Mouse (Mus musculus) megakaryocyte progenitor cell, adult 5-6 weeks (primary cell): ENCODE measurements around the gene Cyp2g1. TPM values are rescaled to one million over a fixed set of nuclear protein-coding genes. Genes with fewer than 3 reads are reported as not detected.
A peak's percentile ranks its signal among the peaks of the same experiment; 100 is the strongest.
"Not testable (repeated sequence)": the region's sequence is repeated elsewhere in the genome, so short reads cannot be mapped to it uniquely, and the experiment has no call there.

Experiments
- ATAC-seq: replicated peaks from 2 replicates; pipeline ENCODE4 v1.8.0; 2016; ENCODE audit warnings: mild to moderate bottlenecking, moderate TSS enrichment, inconsistent platforms; ENCODE audit not compliant: poor library complexity
- total RNA-seq, 2 experiments: library from RNA; stranded (forward) in 1 of 2; stranded (reverse) in 1 of 2; fragments of 157-497, 149-512 nt in 1 of 2; fragments of 200-1000 nt in 1 of 2; gene quantifications; 2 replicates each; pipeline versions ENCODE4 v1.2.3 to v1.2.4; 2015 to 2017

Gene Cyp2g1
- total RNA-seq (2015) (not detected in 2 replicates), total RNA-seq (2017) (not detected in 2 replicates)

DNA sequence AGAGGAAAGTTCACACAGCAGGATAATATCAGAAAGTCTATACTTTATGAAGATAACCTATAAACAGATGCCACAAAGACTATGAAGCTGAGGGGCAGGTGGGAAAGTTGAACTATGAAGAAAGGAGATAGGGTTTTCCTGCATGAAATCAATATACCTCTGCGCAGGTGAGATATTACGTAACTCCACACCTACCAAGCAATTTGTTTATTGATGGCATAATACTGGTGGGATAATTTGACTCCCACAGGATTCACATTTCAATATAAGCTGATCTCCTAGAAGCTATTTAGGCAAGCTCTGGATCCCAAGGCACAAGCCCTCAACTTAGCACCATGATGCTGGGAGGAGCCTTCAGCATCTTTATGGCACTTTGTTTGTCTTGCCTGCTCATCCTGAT, at the start of gene Cyp2g1:
TSS of gene Cyp2g1 (plus strand) at position 301 of the 400 bp plus-strand sequence.
- ATAC-seq, result no peak

DNA sequence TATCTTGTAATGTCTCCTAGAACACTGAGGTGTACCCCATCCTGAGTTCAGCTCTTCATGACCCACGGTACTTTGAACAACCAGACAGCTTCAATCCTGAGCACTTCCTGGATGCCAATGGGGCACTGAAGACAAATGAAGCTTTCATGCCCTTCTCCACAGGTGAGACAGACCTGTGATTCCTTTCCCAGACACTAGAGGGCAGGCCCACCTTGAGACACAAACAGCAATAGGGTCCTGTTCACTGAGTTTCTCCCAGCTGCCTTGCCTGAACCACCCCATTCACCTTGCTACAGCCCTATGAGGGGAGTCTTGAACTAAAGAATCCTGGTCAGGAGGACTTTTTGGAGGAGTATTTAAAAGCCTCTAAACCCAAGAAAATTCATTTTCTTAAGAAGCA, 41.6 kb upstream of the Cyp2g1 start:
- 0 out of 2 replicates have a peak, but pooled peaks have one; percentile 29 for ATAC-seq

DNA sequence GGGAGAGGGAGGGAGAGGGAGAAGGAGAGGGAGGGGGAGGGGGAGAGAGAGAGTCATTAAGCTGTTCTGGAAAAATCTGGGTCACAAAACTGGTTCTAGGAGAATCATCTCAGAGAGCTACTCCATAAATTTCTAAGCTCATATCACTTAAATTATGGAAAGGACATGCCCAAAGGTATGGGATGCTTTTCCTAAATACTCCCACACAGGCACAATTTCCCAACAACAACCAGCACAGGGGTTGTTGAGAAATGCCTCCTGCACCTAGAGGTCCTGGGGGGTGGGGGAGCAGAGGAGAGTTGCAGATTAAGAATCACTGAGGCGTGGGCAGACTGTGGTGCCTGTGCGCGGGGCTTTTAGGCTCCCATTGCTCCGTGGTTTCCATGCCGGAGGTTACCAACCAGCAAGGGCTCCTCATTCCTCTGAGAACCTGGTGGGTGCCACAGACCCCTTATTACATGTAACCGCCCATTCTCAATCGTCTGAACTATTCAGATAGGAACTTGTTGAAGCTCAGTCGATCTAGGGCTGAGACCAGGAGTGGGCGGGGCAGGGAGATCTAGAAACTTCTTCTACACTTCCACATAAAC, 38.7 kb upstream of the Cyp2g1 start:
- no peak for ATAC-seq

DNA sequence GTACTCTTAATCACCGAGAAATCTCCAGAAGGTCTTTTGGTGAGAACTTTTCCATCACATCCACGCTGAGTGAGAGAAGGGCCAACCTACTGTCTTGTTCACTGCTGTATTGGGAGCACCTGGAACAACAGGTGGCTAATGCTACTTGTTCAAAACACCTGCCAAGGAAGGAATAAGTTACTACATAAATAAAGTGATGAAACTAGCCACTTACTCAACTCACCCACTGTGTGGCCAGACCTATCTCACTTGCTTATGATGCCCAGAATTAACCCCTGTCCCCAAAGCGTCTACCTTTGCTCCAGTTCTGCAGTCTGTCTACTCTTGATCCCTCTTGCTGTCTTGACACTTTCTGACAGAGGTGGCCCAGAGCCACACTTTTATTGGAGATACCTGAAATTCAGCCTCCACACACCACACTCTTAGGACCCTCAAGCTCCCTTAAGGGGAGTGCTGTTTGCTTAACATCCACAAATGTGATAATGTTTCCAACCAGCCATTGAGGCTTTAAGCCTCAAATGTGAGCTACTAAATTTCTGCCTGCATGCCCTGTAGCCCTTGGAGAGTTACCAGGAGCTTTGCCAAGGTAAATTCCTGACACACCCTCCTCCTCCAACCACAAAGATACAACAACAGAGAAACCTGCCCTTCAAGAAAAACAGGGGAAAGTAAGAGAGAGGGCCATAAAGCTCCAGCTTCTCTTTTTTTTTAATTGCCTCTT, 35.7 kb upstream of the Cyp2g1 start:
- no peak for ATAC-seq

DNA sequence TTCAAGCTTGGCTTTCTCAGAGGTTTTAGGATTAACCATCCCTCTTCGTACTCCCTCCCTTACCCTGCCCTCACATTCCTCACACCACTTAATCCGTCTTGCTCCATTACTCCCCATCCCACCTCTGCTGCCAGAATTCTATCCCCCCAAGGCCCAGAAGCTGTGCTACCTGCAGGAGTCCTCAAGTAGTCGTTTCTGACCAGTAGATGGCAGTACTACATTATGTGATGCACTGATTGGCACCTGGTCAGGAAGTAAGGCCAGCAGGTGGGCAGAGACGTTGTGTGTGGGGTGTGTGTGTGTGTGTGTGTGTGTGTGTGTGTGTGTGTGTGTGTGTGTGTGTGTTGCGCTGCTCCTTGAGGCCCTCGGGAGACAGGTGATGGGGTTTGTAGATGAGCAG, 32.8 kb upstream of the Cyp2g1 start:
- peak; percentile 48; the same call in 1 of the 2 replicates for ATAC-seq

DNA sequence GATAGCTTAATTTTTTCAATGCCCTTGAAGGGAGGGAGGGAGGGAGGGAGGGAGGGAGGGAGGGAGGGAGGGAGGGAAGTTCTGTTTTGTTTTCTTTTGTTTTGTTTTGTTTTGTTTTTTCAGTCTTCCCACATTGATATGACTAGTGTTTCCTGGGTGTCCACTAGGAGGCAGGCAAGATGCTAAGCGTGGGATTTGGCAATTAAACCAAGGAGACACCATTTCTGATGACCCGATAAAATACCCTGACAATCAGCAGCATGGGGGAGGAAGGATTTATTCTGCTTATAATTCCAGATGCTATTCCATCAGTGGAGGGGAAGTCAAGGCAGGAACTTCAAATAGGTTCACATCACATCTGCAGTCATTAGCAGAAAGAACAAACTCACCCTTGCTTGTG, 30.9 kb upstream of the Cyp2g1 start:
- no peak for ATAC-seq

DNA sequence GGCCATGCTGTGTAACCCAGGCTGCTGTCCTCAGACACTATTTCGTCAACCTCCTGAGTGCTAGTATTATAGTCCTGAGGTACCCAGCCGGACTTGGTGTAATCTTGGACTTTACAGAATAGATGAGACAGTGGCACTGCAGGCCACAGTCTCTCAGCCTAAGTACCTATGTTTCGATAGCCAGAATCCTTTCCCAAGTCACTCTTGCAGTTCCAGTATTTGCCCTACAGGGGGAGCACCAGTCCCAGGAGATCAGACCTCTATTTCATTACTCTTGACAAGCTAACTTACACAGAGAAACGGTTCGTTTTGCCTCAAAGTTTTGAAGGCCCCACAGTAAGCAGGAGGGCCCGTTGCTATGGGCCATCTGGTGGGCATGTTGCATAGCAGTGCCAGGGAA, 30.2 kb upstream of the Cyp2g1 start:
- peak; percentile 80 for ATAC-seq

DNA sequence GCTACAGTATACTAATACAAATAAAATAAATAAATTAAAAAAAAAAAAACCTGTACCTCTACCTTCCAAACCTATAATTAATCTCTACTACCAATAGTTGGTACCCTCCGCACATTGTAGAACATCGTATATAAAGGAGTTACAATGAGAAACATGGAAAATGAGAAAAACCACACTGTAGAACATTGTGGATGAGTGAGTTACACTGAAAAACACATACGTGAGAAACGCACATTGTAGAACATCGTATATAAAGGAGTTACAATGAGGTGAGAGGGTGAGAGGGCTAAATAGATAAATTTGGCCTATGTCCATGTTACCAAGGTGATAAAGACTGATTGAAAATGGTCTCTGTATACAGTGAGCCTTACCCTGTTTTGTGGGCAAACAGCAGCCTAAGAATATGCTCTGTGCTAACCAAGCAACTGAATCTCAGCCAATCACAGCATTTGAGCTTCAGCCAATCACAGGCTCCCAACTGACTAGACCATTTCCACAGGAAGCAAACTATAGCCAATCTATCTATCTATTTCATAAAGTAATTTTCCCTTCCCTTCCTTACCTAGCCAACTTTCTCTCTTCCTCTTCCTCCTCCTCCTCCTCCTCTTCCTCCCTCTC, 28.8 kb upstream of the Cyp2g1 start:
- 0 out of 2 replicates have a peak, but pooled peaks have one; percentile 57 for ATAC-seq

DNA sequence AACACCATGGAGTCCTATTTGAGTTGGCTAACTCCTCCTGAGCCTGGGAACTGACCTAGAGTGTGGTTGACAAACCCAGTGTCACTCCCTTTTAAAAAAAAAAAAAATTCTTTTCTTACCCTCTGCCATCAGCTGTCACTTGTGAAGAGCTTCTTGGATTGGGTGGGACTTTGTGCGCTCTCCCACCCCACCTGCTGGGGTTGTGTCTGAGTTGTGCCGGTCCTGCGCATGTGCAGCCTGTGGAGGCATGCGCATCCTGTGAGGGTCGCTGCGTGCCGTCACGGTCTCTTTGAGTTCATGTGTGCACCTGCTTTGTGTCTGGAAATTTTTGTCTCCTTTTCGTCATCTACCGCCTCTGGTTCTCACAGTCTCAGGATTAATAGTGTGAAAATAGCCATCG, 28.2 kb upstream of the Cyp2g1 start:
- no peak for ATAC-seq

DNA sequence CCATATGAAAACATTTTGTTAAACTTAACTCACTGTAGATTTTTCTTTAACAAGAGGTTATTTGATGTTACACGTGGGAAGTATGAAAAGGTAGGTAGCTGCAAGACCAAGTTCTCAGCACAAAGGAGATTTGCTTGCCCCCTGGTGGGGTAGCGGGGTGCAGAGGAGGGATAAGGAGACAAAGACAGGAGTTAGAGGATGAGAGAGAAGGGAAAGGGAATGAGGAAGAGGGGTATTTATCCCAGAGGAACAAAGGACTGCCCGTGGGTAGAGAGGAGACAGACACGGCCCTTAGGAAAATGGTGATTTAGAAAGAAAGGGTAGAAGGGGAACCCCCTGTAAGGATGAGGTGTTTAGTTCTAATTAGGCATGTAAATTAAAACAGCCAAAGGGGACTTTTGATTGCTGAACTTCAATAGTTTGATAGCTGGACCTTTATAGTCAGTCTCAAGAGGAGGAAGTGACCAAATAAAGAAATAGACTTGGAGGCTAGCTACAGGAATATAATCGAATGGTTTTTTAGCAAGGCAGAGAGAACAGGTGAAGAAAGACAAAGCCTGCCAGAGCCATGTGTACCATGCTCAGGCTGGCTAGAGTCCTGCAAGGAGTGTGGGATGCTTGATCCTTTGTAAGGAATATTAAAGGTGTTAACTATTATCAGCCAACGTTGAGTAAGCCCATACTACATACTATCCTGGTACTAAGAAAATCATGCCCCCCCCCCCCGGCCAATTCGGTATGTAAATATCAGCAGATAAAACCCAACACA, 27.5 kb upstream of the Cyp2g1 start:
- no peak for ATAC-seq

DNA sequence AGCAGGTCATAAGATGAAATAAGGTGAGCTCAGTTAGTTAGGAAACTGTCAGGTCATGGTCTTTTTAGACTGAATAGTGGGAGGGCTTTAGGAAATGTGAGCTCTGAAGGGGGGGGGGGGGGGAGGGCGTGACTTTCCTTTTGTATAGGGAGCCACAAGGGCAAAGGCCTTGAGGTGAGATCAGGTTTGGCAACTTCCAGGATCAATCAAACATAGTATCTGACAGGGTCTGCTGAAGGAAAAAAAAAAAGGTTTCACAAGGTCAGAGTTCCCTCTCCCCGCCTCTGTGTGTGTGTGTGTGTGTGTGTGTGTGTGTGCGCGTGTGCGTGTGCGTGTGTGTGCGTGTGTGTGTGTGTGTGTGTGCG, 26.9 kb upstream of the Cyp2g1 start:
- ATAC-seq, result no peak

DNA sequence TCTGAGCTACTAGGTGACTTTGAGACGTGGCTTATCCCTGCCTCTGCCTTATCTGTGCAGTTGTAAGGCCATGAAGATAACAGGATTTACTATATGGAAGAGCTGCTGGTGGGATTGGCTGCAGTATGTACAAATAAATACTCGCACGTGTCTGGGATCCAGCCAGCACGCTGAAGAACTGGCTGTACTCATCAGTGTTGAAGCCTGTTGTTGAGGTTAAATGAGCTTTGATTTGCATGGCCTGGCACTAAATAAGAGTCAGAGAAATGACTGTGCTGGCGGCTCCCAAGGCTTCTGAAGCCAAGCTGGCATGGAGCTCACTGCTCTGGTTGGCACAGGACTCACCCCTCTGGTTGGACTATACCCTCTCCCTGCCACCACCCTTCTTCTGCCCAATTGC, 25.5 kb upstream of the Cyp2g1 start:
- ATAC-seq, result no peak

DNA sequence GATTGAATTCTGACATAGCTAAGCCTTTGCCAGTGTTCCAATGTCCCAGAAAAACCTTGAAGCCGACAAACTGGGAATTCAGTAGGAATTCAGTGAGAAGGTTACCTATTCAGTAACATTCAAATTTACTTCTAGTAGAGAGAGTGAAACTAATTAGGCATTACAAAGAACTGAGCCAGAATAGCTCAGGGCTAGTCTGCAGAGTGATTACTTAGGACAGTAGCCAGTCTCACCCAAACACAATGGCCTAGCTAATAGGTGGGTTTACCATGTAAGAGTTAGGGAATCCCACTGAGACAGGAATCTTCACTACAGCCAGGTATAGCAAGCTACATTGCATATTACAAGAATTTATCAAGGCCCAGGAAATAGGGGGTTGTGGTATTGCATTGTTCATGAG, 22.7 kb upstream of the Cyp2g1 start:
- not testable (repeated sequence) for ATAC-seq

DNA sequence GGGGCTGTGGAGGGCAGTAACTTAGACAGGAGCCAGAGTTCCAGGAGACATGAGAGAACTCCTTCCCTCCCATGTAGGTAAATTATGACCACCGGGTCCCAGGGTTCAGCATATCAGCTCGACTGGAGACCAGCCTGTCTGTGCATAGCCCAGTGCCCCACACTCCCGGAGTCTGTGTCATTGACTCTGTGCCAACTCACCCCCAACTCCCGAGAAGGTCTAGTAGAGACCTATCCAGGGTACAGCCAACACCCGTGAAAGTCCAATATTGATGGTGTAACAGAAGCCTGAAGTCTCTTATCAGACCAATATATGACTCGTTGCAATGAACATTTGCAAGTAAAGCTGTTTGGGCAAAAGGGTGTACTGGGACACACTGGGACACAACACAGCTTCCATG, 18.7 kb upstream of the Cyp2g1 start:
- no peak for ATAC-seq

DNA sequence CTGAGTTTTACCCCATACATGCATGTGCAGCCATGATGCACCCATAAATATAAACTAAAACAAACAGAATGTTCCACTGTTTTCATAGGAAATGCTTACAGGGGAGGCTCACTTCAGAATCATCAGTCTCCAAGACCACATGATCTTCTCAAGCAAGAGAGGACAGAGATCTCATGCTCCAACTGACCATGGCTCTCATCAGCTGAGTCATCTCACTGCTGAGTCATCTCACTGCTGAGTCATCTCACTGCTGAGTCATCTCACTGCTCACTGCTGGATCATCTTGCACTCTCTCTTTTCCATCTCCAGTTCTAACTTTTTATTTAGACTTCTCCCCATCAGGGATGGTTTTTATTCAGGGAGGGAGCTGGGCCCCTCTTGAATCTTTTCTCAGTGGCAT, 8.6 kb upstream of the Cyp2g1 start:
- ATAC-seq, result no peak

DNA sequence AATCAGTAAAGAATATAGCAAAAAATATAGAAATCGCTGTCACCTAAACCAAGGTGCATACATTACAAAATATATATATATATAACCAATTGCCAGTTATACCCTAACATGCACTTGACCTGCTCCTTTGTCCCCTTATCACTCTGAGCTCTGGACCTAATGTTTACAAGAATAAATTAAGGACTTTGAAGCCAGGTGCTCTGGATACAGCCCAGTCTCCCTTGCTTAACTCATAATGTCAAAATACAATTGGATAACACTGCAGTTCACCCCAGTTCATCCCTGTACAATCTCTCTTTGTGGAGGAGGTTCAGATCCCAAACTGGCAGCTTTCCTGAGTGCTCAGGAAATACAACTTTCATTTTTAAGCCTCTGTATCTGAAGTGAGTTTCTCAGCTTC, 7.7 kb upstream of the Cyp2g1 start:
- no peak for ATAC-seq

DNA sequence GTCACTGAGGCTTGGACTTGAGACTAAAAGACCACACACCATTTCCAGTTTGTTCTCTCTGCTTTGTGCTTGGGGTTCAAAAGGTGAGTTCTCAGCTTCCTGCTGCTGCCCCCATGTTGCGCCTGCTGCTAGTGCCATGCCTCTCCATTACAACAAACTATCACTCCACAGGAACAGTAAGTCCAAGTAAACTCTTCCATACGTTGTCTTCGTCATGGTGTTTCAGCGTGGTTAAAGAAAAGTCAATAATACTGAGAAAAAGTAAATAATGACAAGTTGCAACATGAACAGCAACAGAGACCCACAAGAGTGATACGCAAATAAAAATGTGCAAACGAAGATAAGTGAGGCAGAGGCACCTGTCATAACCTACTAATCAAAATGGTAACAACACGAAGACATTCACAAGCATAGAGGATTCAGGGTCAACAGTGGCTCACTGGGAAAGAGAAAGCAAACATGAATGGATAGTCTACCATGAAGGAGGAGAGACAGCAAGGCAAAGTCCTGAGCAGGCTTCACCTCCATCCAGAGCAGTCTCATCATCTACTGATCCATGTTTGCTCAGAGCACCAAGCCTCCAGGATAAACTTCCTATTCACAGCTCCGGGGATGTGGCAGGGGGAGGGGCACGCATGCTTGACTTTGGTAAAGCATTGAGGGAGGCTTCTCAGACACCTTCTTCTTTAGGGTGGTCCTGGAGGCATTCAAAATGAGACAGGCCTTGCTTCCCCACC, 23.0 kb downstream of the Cyp2g1 start:
- ATAC-seq, result not testable (repeated sequence)

DNA sequence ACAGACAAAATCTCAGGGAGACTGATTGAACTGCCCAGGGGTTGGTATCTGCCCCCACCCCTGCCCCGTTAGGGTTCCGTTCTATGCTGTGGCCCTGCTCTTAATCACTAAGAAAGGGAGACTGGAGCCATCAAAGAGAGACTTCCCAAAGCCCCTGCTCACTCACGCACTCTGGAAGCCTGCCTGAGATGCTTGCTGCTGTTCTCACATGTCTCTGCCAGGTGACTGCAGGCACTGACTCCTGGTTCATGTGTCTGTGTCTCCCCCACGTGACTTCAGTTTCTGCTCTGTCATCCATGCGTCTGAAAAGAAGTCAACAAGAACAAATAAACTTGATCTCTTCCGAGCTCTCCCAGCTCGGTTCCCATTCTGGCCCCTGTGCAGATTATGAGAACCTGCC, 24.0 kb downstream of the Cyp2g1 start:
- ATAC-seq, result not testable (repeated sequence)

DNA sequence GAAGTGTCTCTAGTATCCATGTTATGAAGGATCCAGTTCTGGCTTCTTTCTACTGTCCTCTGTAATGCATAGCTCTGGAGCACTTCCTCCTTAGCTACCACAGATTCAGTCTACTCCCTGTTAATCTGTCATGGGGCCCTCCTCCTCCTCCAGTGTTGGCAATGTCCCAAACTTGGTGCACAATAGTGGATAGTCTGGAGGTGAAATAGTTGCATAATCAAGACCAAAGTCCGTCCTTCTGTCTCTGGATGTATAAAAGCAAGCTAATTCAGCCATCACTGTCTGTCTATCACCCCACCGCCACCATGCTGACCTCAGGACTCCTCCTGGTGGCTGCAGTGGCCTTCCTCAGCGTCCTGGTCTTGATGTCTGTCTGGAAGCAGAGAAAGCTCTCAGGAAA, 26.4 kb downstream of the Cyp2g1 start, which contains the start of gene Cyp2a5:
TSS of gene Cyp2a5 (plus strand) at position 247 of the 400 bp plus-strand sequence.
- ATAC-seq, result not testable (repeated sequence)

DNA sequence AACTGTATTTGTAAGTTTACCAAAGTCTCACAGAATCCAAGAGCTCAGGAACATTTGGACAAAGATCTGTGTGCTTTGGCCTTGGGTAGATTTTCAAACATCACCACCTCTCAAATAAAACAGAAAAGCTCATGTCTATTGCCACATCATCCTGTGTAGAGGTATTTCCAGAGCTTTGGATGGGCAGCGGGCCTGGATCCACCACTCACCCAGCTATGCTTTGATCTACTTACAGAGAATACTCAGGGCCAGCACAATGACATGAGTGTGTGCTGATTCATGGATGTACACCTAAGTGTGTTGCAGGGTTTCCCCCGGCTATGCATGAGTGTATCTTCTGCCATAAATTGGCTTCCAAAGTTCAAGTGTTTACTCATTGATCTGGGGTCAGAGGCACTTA, 34.7 kb downstream of the Cyp2g1 start:
- not testable (repeated sequence) for ATAC-seq

DNA sequence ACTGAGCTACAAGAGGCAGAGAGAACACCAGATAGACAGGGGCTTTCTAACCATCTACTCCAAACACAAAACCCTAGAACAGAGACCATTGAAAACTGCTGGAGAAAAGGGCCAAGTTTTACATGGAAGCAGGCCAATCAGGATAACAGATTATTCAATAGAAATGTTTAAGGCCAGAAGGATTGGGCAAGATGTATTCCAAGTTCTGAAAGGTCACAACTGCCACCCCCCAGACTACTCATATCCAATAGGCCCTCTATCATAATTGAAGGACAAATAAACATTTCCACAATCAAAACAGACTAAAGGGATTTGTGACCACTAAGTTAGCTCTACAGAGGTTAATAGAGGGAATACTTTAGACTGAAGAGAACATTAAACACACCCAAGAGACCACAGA, 41.4 kb downstream of the Cyp2g1 start:
- not testable (repeated sequence) for ATAC-seq
